Mouse (Mus musculus) midbrain, embryonic 14.5 days (tissue): ENCODE data around the gene Sema5b. TPM values are rescaled to one million over a fixed set of nuclear protein-coding genes. Genes with fewer than 3 reads are reported as not detected.

Experiments
- ATAC-seq: fragments of 200-750 bp; cut with Nextera tagmentation; 2 replicates; pipeline ENCODE4 v1.8.0; 2017; ENCODE audit warnings: moderate number of reproducible peaks, moderate library complexity; ENCODE audit not compliant: low FRiP score, low TSS enrichment
- DNase-seq: peaks from one replicate; pipeline ENCODE4 v3.0.0-alpha.2; 2015
- H3K27ac ChIP-seq: fragments of 300-500 bp; sonication (generic); replicated peaks from 2 replicates; pipeline ENCODE4 v1.5.1; 2014; ENCODE audit warnings: mild to moderate bottlenecking, low read depth, low read length, moderate library complexity
- H3K27me3 ChIP-seq: fragments of 300-500 bp; sonication (generic); 2 replicates; pipeline ENCODE4 v1.6.1; 2014; ENCODE audit warnings: low read length, control low read depth, mixed read lengths; ENCODE audit not compliant: control insufficient read depth, insufficient read depth
- H3K36me3 ChIP-seq: fragments of 300-500 bp; sonication (generic); 2 replicates; pipeline ENCODE4 v1.6.1; 2014; ENCODE audit warnings: low read length, control low read depth; ENCODE audit not compliant: control insufficient read depth, insufficient read depth
- H3K4me1 ChIP-seq: fragments of 300-500 bp; sonication (generic); 2 replicates; pipeline ENCODE4 v1.6.1; 2014; ENCODE audit warnings: mild to moderate bottlenecking, antibody characterized with exemption, low read length, control low read depth; ENCODE audit not compliant: control insufficient read depth, insufficient read depth
- H3K4me2 ChIP-seq: fragments of 300-500 bp; sonication (generic); 2 replicates; pipeline ENCODE4 v1.6.1; 2014; ENCODE audit warnings: mild to moderate bottlenecking, low read length, moderate library complexity
- H3K4me3 ChIP-seq: fragments of 300-500 bp; sonication (generic); replicated peaks from 2 replicates; pipeline ENCODE4 v1.5.1; 2014; ENCODE audit warnings: low read depth, low read length
- H3K9ac ChIP-seq: fragments of 300-500 bp; sonication (generic); replicated peaks from 2 replicates; pipeline ENCODE4 v1.6.1; 2014; ENCODE audit warnings: mild to moderate bottlenecking, low read length, moderate library complexity
- H3K9me3 ChIP-seq: fragments of 300-500 bp; sonication (generic); 2 replicates; pipeline ENCODE4 v1.6.1; 2016; ENCODE audit warnings: low read length, control low read depth, mixed read lengths; ENCODE audit not compliant: control insufficient read depth
- WGBS: fragments of 180-500 bp; shearing (Covaris S2); extraction: QIAGEN DNeasy Blood & Tissue Kit; methylation state at CpG from one replicate; pipeline ENCODE4 v1.1.7; 2014; 5-methylcytosine and 5-hydroxymethylcytosine counted together
- polyA plus RNA-seq: library from polyadenylated mRNA; unstranded; fragments of >200 nt; fragmentation: Nextera tagmentation; extraction: Ambion mirVana; gene quantifications from 2 replicates; pipeline ENCODE4 v1.2.1, GENCODE M21; 2014

Gene Sema5b
- 18.4 and 20.0 TPM in 2 replicates for polyA plus RNA-seq

DNA sequence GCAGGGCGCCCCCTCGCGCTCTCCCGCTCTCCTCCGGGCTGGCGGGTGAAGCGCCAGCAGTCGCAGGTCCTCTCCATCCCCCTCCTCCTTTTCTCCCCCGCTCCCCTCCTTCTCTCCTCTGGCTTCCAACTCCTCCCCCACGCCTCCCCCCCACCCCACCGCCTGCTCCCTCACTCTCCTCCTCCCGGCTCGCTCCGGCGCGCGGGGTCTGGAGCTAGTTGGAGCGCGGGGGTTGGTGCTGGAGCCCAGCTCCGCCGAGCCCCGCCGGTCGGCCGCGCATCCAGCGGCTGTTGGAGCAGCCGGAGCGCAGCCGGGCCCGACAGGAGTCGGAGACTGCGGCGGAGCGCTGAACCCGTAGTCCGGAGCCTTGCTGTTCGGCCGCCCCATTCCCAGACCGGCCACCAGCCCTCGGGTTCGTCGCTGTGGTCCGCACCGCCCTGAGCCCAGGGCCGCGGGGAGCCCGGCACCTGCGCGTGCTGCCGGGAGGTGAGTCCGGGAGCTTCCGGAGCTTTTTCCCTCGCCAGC lies at the start of gene Sema5b:
TSS of gene Sema5b (plus strand) at position 29 of the 525 bp plus-strand sequence.
- H3K27ac ChIP-seq = peak within 1 kb of the TSS; percentile 83
- WGBS = under 1% methylated on average over 54 of the region's 54 CpGs
- peak; percentile 84 for ATAC-seq

DNA sequence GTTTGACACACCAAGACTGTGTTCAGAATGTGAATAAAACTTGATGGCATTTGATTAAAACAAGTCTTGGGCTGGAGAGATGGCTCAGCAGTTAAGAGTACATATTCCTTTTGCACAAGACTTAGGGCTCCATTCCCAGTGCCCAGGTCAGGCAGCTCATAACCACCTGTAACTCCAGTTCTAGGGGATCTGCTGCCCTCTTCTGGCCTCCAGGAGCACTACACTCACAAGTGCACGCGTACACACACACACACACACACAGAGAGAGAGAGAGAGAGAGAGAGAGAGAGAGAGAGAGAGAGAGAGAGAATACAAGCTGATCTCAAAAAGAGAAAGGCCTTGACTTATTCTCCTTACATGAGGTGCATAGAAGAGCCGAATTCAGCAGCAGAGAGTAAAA lies 40.6 kb upstream of the Sema5b start:
- Histone ChIP-seq H3K9ac (no peak overlapping the region), H3K27me3 (no peaks in the 10 kb centered on the region), H3K27ac (no peak overlapping the region), H3K4me1 (no peaks in the 10 kb centered on the region), H3K9me3 (no peaks in the 10 kb centered on the region), H3K4me3 (no peak overlapping the region), H3K36me3 (no peaks in the 10 kb centered on the region), H3K4me2 (no peak overlapping the region)
- WGBS = 91% methylated on average over 3 of the region's 3 CpGs
- ATAC-seq = no peak
- DNase-seq = no peak

More for the DNA sequence above, at the start of gene Sema5b:
- no peaks in the 10 kb centered on the region for H3K9me3 ChIP-seq
- no peaks in the 10 kb centered on the region for H3K27me3 ChIP-seq
- H3K4me1 ChIP-seq = peaks cover 6% of the 10 kb centered on the region; the same call in 1 of the 2 replicates
- no peaks in the 10 kb centered on the region for H3K36me3 ChIP-seq
- peak within 1 kb of the TSS; percentile 77 for H3K4me3 ChIP-seq
- peak within 1 kb of the TSS; percentile 73 for H3K9ac ChIP-seq
- peak within 1 kb of the TSS; percentile 86 for H3K4me2 ChIP-seq
- peak; percentile 90 for DNase-seq

DNA sequence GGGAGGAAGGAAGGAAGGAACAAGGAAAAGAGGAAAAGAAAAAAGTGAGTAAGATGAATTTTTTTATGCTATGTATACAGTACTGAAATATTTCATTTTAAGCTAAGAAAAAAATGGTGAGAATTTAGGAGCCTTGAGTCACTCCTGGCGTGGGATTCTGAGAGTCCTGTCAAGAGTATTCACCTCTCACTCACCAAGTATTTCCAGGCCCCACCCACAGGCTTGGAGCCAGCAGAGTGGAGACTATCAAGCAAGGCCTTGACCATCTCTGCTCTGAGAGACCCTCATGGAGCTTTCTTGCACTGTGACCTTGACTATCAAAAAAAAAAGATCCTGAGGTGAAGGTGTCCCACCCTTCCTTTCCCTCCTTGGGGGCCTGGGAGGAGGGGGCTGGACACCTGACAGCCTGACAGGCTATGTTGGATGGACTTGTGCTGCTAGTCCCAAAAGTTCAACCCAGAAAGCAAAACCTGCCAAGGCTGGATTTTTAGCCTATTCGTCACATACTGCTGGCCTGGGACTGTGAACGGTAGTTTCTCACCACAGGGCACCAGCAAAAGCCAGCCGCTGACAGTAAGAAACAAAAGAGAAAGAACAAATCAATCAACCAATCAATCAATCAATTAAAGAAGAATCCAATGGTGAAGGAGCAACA lies 39.7 kb upstream of the Sema5b start:
- no peaks in the 10 kb centered on the region for H3K36me3 ChIP-seq
- H3K9me3 ChIP-seq = no peaks in the 10 kb centered on the region
- H3K4me3 ChIP-seq = no peak overlapping the region
- WGBS = 74% methylated on average over 4 of the region's 4 CpGs
- no peak overlapping the region for H3K4me2 ChIP-seq
- H3K27ac ChIP-seq = no peak overlapping the region
- ATAC-seq = no peak
- H3K27me3 ChIP-seq = no peaks in the 10 kb centered on the region
- H3K9ac ChIP-seq = no peak overlapping the region
- no peak for DNase-seq
- no peaks in the 10 kb centered on the region for H3K4me1 ChIP-seq

DNA sequence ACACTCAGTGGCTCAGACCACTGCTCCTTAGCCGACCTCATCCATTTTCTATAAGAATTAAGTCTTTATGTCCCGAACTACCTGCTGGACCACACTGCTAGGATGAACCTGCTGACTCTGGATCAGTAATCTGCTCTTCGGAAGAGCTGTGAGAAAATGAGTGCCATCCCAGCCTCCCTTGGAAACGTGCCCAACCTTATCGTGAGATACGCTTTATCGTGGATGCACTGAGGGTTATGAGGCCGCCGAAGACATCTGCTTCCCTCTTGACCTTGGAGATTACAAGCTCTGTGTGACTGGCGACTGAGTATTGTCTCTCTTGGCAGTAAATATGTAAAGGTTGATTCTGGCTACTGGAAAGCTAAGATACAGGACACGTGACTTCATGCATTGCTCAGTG lies 38.5 kb upstream of the Sema5b start:
- Histone ChIP-seq H3K4me2 (no peak overlapping the region), H3K27ac (no peak overlapping the region), H3K4me1 (no peaks in the 10 kb centered on the region), H3K36me3 (no peaks in the 10 kb centered on the region), H3K27me3 (no peaks in the 10 kb centered on the region), H3K4me3 (no peak overlapping the region), H3K9ac (no peak overlapping the region), H3K9me3 (no peaks in the 10 kb centered on the region)
- no peak for ATAC-seq
- no peak for DNase-seq
- 85% methylated on average over 11 of the region's 11 CpGs for WGBS

DNA sequence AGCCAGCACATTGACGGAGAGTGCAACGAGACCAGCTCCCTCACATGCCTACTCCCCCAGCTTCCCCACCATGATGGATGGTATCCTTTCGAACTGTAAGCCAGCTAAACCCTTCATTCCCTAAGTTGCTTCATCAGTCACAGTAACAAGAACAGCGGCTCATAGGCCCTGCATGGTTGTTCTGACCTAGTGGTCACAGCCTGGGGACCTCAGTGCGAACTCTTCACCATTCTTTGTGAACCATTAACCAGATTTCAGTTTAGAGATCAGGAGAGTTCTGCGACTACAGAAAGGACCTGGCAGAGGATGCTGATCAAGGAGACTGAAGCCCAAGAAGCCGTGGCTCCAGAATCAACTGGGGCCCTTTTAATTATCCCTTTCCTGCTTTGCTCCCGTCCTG lies 36.7 kb upstream of the Sema5b start:
- H3K36me3 ChIP-seq = no peaks in the 10 kb centered on the region
- 89% methylated on average over 8 of the region's 8 CpGs for WGBS
- no peak overlapping the region for H3K9ac ChIP-seq
- no peaks in the 10 kb centered on the region for H3K4me1 ChIP-seq
- H3K9me3 ChIP-seq = no peaks in the 10 kb centered on the region
- no peak overlapping the region for H3K4me3 ChIP-seq
- no peak for DNase-seq
- H3K4me2 ChIP-seq = no peak overlapping the region
- H3K27ac ChIP-seq = no peak overlapping the region
- no peak for ATAC-seq
- H3K27me3 ChIP-seq = no peaks in the 10 kb centered on the region

DNA sequence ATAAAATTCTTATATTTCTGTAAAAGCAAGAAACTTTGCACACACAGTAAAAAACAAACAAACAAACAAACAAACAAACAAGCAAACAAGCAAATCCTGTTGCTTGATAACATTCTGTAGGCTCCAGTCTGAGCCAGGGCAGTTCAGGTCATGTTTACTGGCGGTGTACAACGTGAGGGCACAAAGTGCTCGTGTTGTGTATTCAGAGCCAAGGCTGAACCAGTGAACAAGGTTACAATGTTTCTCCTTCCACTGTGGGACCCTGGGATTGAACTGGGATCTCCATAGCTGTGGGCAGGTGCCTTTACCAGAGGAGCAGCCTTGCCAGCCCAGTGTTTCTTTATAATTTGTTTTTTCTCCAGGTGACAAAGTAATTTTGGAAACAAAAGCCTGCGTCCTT lies 35.2 kb upstream of the Sema5b start:
- Histone ChIP-seq H3K4me1 (no peaks in the 10 kb centered on the region), H3K9ac (no peak overlapping the region), H3K9me3 (no peaks in the 10 kb centered on the region), H3K4me3 (no peak overlapping the region), H3K27ac (no peak overlapping the region), H3K27me3 (no peaks in the 10 kb centered on the region), H3K4me2 (no peak overlapping the region), H3K36me3 (no peaks in the 10 kb centered on the region)
- WGBS = 96% methylated on average over 4 of the region's 4 CpGs
- DNase-seq (no peak), ATAC-seq (no peak)

DNA sequence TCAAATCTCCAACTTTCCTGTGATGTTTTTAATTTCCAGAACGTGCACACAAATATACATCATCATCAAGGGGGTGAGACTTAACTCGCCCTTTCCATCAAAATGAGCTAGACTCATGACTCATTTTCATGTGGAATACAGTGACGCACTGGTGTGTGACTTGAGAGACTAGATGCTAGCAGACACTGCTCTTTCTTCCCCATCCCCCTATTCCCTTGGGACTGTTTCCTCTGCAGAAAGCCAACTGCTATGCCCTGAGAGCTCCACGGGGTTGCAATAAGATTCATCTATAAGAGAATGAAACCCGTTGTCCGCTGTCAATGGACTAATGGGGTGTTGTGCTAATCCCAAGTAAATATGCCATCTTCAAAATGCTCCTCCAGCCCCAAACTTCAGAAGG lies 32.4 kb upstream of the Sema5b start:
- no peaks in the 10 kb centered on the region for H3K36me3 ChIP-seq
- H3K4me2 ChIP-seq = no peak overlapping the region
- WGBS = 85% methylated on average over 6 of the region's 6 CpGs
- H3K4me1 ChIP-seq = no peaks in the 10 kb centered on the region
- H3K9me3 ChIP-seq = no peaks in the 10 kb centered on the region
- DNase-seq (no peak), ATAC-seq (no peak)
- H3K9ac ChIP-seq = no peak overlapping the region
- H3K4me3 ChIP-seq = no peak overlapping the region
- H3K27ac ChIP-seq = no peak overlapping the region
- no peaks in the 10 kb centered on the region for H3K27me3 ChIP-seq

DNA sequence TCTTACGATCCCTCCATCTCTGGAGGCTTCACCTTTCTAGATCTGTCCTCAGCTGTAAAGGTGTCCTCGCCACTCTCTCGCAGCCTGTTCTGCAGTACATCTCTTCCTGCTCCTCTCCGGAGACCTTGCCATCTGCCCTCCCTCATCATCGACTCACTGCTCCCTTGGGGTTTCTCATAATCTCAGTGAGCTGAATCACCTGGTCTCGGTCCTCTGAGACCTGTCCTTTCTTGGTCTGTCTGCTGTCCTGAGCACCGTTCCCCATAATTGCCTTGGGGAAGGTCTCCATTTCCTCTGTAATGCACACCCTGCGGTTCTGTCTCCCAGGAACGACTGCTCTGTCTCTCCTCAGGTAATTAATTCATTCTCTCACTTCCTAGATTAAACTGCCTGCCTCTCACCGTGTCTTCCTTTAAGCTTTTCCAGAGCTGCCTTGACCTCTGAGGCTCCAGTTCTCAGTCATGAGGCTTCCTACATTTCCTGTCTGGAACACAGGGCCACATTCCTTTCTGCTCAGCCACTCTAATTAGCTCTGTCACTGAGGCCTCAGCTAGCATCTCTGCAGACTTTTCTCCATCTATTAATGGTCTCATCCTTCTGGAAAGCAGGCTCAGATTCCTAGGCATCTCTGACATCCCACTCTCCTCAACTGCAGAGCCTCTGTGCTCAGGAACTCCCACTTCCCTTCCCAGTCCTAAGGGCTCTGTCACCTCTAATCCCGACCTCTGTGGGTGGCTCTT lies 31.4 kb upstream of the Sema5b start:
- no peak for DNase-seq
- no peaks in the 10 kb centered on the region for H3K9me3 ChIP-seq
- H3K27ac ChIP-seq = no peak overlapping the region
- no peaks in the 10 kb centered on the region for H3K36me3 ChIP-seq
- 59% methylated on average over 11 of the region's 11 CpGs for WGBS
- no peak for ATAC-seq
- no peak overlapping the region for H3K9ac ChIP-seq
- no peak overlapping the region for H3K4me2 ChIP-seq
- no peaks in the 10 kb centered on the region for H3K4me1 ChIP-seq
- H3K27me3 ChIP-seq = no peaks in the 10 kb centered on the region
- H3K4me3 ChIP-seq = no peak overlapping the region
